Mouse (Mus musculus): ENCODE results near the gene Aspdh.

DNA sequence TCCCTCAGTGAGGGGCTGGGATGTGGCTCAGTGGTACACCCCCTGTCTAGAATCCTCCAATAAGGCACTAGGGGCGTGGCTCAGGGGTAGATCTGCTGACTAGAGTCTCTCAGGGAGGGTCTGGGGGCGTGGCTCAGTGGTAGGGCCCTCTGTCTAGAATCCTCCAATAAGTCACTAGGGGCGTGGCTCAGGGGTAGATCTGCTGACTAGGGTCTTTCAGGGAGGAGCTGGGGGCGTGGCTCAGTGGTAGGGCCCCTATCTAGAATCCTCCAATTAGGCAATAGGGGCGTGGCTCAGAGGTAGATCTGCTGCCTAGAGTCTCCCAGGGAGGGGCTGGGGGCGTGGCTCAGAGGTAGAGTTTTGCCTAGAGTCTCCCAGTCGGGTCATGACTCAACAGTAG is 31.8 kb upstream of the Aspdh start:
- no peak for TF ChIP-seq CTCF (IDR thresholded peaks at IDR 0.05; ENCODE audit: control insufficient read depth, insufficient read depth, insufficient replicate concordance, low read depth, low read length)
- TF ChIP-seq POLR2A (IDR thresholded peaks at IDR 0.05; ENCODE audit: control insufficient read depth, low read depth, low read length): no peak

All from testis, adult 2 months (tissue).